Mouse (Mus musculus) erythroblast, embryonic 14.5 days (primary cell): ENCODE measurements around the gene Alox5ap. TPM values are rescaled to one million over a fixed set of nuclear protein-coding genes. Genes with fewer than 3 reads are reported as not detected.
A peak's percentile ranks its signal among the peaks of the same experiment; 100 is the strongest.

Source experiments
- H3K27me3 ChIP-seq: 2 replicates; pipeline ENCODE4 v1.6.1; 2012; ENCODE audit warnings: inconsistent platforms; ENCODE audit not compliant: control insufficient read depth
- H3K36me3 ChIP-seq: 2 replicates; pipeline ENCODE4 v1.6.1; 2012; ENCODE audit warnings: mild to moderate bottlenecking, inconsistent platforms; ENCODE audit not compliant: control insufficient read depth
- H3K4me1 ChIP-seq: 2 replicates; pipeline ENCODE4 v1.6.1; 2012; ENCODE audit warnings: inconsistent platforms; ENCODE audit not compliant: control insufficient read depth
- H3K4me3 ChIP-seq: replicated peaks from 2 replicates; pipeline ENCODE3; 2012; ENCODE audit warnings: moderate library complexity, mild to moderate bottlenecking, inconsistent platforms
- H3K9me3 ChIP-seq: 2 replicates; pipeline ENCODE4 v1.6.1; 2012; ENCODE audit warnings: low read length, inconsistent platforms, mixed read lengths; ENCODE audit not compliant: control insufficient read depth
- GATA1 ChIP-seq: IDR thresholded peaks from 2 replicates; pipeline ENCODE4 v1.6.1; 2012; ENCODE audit warnings: low read length, inconsistent platforms, mixed read lengths
- TAL1 ChIP-seq: IDR thresholded peaks from 3 replicates; pipeline ENCODE4 v1.6.1; 2012; ENCODE audit warnings: low read length, inconsistent platforms, mixed read lengths
- polyA plus RNA-seq: library from polyadenylated mRNA; stranded (reverse); fragments of >175 nt; gene quantifications from 2 replicates; pipeline ENCODE4 v1.2.3, GENCODE M21; 2012

Gene Alox5ap
- polyA plus RNA-seq: 0.04 TPM in 1 of 2 replicates, not detected in the other

DNA sequence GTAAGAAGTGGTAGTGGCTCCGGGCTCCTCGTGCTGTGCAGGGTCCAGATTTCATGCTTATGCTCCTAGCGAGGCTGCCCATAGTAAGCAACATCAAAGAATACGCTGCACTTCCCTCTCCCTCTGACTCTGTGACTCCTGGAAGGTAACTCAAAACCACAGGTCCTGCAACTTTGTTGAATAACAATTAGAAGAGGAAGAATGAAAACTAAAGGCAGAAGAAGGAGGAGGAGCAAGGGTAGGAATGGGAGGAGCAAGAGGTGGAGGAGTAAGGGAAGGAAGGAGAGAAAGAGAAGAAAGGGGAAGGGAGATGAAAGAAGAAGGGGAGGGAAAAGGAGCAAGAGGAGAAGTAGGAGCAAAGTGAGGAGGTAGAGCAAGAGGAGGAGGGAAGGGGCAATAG is at the start of gene Alox5ap:
Alox5ap (plus strand) TSS at position 363 of the 400 bp plus-strand sequence.
- no peak for TF ChIP-seq GATA1
- no peak for TF ChIP-seq TAL1
- no peaks in the 10 kb centered on the region for H3K36me3 ChIP-seq

DNA sequence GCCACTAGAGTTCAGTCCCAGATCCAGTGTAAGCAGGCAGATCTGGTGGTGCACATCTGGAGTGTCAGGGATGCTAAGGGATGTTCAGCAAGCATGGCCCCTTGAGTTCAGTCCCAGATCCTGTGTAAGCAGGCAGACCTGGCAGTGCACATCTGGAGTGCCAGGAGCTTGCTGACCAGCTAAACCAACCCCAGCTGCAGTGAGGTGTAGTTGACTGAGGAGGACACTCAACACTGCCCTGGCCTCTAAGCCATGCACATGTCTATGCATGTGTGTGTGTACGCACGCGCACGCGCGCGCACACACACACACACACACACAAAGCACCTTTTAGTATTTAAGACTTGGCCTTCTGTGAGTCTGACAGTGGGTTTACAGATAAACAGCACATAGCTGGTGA is 49.0 kb upstream of the Alox5ap start:
- TF ChIP-seq GATA1 (no peak), TAL1 (no peak)
- peaks cover 76% of the 10 kb centered on the region for H3K36me3 ChIP-seq
- H3K9me3 ChIP-seq: no peaks in the 10 kb centered on the region
- no peak overlapping the region for H3K4me3 ChIP-seq
- H3K4me1 ChIP-seq: peaks cover 31% of the 10 kb centered on the region
- no peaks in the 10 kb centered on the region for H3K27me3 ChIP-seq

More for the DNA sequence above, at the start of gene Alox5ap:
- H3K4me3 ChIP-seq: no peak within 1 kb of the TSS
- H3K4me1 ChIP-seq: peaks cover 5% of the 10 kb centered on the region
- H3K27me3 ChIP-seq: peaks cover 7% of the 10 kb centered on the region
- no peaks in the 10 kb centered on the region for H3K9me3 ChIP-seq

DNA sequence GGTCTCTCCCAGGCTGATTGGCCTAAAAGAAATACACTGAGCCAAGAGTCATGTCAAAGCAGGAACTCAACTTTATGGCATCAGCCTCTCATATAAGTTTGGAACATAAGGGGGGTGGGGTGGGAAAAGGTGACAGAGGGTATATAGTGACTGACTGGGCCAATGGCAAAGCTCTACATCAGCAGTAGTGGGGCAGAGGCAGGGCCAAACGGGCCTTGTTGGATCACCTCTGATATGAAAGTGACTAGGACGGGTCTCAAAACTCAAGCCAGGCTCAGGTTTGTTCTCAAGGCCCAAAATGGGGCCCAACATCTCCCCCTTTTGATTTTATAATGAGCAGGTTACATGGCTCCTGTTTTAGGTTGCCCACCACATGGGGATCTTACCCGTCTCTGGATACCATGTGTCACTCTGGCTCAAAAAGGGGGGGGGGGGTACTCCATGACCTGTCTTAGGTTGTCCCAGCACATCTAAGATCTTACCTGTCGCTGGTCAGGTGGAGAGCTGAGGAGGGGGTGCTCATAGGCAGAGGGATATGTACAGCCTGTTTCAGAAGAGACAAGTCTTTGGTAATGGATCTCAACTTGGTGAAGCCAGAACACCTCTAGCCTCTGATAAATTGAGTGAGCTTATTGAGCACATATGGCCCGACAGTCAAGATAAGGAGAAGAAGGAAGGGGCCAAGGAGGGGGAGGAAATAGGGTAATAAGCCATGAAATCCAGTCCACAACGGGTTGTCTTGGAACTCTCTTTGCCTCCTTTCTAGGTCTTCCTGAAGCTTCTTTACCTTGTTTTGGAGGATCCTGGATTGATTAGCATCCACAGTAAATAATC is 46.8 kb upstream of the Alox5ap start:
- Histone ChIP-seq H3K9me3 (peaks cover 10% of the 10 kb centered on the region), H3K36me3 (peaks cover 54% of the 10 kb centered on the region), H3K4me1 (peaks cover 36% of the 10 kb centered on the region), H3K4me3 (no peak overlapping the region), H3K27me3 (no peaks in the 10 kb centered on the region)
- no peak for TF ChIP-seq GATA1
- TF ChIP-seq TAL1: no peak

DNA sequence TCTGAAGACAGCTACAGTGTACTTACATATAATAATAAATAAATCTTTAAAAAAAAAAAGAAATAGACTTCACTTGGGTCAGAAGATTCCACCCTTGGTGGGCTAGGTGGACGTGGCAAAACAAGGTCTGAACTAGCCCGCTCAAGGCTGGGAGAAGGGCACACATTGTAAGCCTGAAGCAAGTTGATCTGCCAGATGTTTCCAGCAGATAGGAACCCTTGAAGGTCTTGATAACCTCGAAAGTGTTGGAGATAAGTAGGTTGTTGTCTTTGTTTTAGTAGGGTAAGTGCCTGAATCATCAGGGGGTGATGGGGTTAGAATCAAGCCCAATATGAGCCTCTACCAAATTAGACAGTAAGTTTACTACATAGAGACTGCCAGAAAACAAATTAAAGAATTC is 45.1 kb upstream of the Alox5ap start:
- Histone ChIP-seq H3K4me3 (no peak overlapping the region), H3K4me1 (peaks cover 36% of the 10 kb centered on the region), H3K27me3 (no peaks in the 10 kb centered on the region), H3K36me3 (peaks cover 37% of the 10 kb centered on the region), H3K9me3 (peaks cover 10% of the 10 kb centered on the region)
- TF ChIP-seq GATA1 (no peak), TAL1 (no peak; the same call in 2 of the 3 replicates)

DNA sequence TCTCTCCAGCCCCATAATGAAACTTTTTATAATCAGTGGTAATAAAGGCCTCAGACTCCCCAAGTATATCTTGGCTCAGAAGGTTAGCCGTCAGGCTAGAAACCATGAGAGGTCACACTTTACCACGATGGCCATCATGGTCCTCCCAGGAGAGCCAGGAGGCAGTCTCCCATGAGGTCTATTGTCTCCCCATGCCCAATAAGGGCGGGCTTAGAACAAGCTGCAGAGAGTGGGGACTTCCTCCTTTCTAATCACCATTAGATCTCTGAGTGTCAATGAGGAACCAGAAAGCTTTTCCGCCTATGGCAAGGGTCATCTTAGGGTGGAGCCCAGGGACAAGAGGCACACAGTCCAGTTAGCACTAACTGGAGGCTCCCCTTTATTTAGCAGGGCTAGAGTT is 43.2 kb upstream of the Alox5ap start:
- Histone ChIP-seq H3K9me3 (peaks cover 10% of the 10 kb centered on the region), H3K27me3 (no peaks in the 10 kb centered on the region), H3K36me3 (peaks cover 18% of the 10 kb centered on the region), H3K4me3 (no peak overlapping the region), H3K4me1 (peaks cover 36% of the 10 kb centered on the region)
- TF ChIP-seq TAL1: no peak
- TF ChIP-seq GATA1: no peak

DNA sequence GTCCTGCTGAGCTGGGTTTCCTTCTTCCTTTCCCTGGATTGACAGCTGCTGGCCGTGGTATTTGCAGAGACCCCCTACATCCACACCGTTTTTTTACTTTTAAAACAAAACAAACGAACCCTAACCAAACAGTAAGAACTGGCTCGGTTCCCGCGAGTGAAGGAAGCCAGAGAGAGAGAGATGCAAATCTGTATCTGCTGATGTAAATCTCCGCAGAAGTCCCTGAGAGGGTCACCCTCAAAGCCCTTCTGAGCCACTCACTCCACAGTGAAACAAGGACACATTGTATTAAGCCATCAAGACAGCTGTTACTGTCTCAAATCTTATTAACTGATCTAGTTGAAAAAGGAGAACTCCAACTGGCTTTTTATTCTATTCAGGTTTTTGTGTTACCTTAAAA is 39.9 kb upstream of the Alox5ap start:
- H3K9me3 ChIP-seq: peaks cover 10% of the 10 kb centered on the region
- H3K27me3 ChIP-seq: no peaks in the 10 kb centered on the region; the same call in 1 of the 2 replicates
- H3K36me3 ChIP-seq: no peaks in the 10 kb centered on the region
- TF ChIP-seq GATA1 (no peak), TAL1 (no peak)
- peaks cover 26% of the 10 kb centered on the region for H3K4me1 ChIP-seq
- no peak overlapping the region for H3K4me3 ChIP-seq

DNA sequence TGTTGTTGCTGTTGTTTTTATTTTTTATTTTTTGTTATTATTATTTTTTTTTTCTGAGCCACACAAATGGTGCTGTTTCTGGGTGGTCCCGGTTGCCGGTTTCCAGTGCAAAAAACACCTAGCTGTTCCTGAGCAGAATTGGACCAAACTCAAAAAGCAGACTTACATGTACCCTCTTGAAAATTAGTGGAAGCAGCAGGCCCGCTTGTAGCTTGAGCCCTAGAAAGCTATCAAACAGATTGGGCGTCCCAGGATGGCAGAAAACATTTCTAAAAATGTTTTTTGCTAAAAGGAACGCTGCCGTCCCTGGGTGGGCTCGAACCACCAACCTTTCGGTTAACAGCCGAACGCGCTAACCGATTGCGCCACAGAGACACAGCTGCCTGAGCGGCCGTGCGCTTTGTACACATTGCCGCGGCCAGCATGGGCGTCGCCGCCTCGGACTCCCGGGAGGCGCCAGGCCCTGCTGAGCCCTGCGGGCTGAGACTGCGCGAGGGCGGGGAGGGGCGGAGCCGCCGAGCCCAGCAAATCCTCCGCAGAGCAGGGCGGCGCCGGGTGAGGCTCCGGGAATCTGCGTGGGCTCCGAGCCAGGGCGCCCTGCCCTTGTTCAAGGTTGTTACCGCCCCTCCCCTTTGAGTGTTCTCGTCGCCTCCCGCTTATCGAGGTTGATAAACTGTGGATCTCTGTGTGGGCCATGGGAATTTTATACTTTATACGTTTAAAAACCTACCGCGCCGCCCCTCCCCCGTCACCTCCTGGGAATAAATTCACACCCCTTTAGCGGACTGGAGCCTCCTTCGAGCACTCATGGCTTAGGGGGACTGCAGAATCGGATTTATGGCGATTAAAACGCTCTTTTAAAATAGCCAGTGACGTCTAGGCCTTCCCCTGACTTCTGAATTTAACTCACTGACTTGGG is 35.6 kb upstream of the Alox5ap start:
- H3K27me3 ChIP-seq: peaks cover 3% of the 10 kb centered on the region; the same call in 1 of the 2 replicates
- no peaks in the 10 kb centered on the region for H3K36me3 ChIP-seq
- H3K4me3 ChIP-seq: peak overlapping the region; percentile 61
- peaks cover 18% of the 10 kb centered on the region for H3K4me1 ChIP-seq
- peaks cover 12% of the 10 kb centered on the region for H3K9me3 ChIP-seq
- TF ChIP-seq TAL1 (no peak), GATA1 (no peak)

DNA sequence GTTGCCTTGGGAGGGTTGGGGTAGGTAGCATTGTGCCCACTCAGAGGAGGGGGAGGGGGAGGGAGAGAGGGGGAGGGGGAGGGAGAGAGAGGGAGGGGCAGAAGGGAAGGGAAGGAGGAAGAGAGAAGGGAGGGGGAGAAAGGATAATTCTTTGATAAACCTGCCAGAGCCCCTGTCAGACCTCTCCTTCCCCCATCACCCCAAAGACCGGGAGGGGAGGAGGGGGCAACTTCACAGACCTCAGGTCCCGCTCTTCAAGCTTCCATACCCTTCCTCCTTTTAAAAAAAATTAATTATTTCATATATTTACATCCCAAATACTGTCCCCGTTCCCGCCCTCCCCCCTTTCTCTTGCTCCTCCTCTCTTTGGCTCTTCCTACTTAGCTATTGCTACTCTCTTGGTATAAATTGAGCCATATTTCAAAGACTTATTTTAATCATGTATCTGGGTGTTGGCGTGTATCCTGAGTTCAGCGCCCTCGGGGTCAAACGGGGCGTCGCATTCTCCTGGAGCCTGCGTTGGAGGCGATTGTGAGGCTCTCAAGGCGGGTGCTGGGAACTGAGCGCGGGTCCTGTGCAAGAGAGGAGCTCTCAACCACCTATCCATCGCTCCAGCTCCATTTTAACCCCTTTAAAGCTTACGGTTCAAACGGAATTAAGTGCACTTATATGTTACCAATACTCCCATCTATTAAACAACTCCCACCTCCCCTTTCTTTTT is 34.8 kb upstream of the Alox5ap start:
- Histone ChIP-seq H3K9me3 (peaks cover 12% of the 10 kb centered on the region), H3K27me3 (peaks cover 3% of the 10 kb centered on the region; the same call in 1 of the 2 replicates), H3K36me3 (no peaks in the 10 kb centered on the region), H3K4me1 (peaks cover 18% of the 10 kb centered on the region), H3K4me3 (peak overlapping the region; percentile 61)
- TF ChIP-seq TAL1 (no peak), GATA1 (no peak)
